Mouse (Mus musculus) bone marrow, adult 2 months (tissue): ENCODE results near the gene Tbc1d5.

ENCODE experiments used
- CTCF ChIP-seq: fragments of 200-500 bp; IDR thresholded peaks from 2 replicates; pipeline ENCODE4 v1.5.1; 2011; ENCODE audit warnings: low read length, control low read depth; ENCODE audit not compliant: control insufficient read depth, insufficient read depth
- POLR2A ChIP-seq: fragments of 200-500 bp; IDR thresholded peaks from 2 replicates; pipeline ENCODE4 v1.6.1; 2011; ENCODE audit warnings: low read depth, mild to moderate bottlenecking, control low read depth, low read length, borderline replicate concordance; ENCODE audit not compliant: control insufficient read depth

- TF ChIP-seq CTCF (no peak), POLR2A (no peak)
Measured at GRCm38 (mm10) chr17:50775247-50775646, 403.9 kb downstream of the Tbc1d5 start.
